Mouse (Mus musculus) Patski (cell line): ENCODE results near the gene Rab3gap2. TPM values are rescaled to one million over a fixed set of nuclear protein-coding genes. Genes with fewer than 3 reads are reported as not detected.

Experiments used
- ATAC-seq: fragments of 100-300 bp; one replicate; pipeline ENCODE4 v1.8.0; 2021
- CTCF ChIA-PET: fragments of 350-600 bp; sonication (Branson Sonifier 250); formaldehyde crosslinking; loops from one replicate; lab custom pipeline; 2022; ENCODE audit warnings: inconsistent platforms; lab: Charles Lee
- POLR2A ChIA-PET: fragments of 350-600 bp; sonication (Branson Sonifier 250); formaldehyde crosslinking; loops from one replicate; lab custom pipeline; 2022; ENCODE audit warnings: antibody characterized with exemption, inconsistent platforms; lab: Charles Lee
- DNase-seq: peaks from one replicate; pipeline ENCODE4 v3.0.0-alpha.2; 2011; ENCODE audit warnings: low read depth, low spot score
- H3K27me3 ChIP-seq: fragments of 371-371 bp; one replicate; pipeline ENCODE4 v1.5.1; 2021
- CTCF ChIP-seq: fragments of 100-300 bp; IDR thresholded peaks from one replicate; pipeline ENCODE4 v1.5.1; 2021
- in situ Hi-C: fragments of 300-500 bp; cut with MboI; formaldehyde crosslinking; loops from 3 replicates; pipeline ENCODE4 v1.11.1; 2018; ENCODE audit warnings: low pct_unique_long_range_greater_than_20kb, mixed read lengths
- polyA plus RNA-seq: library from polyadenylated mRNA; unstranded; gene quantifications from one replicate; pipeline ENCODE4 v1.2.3, GENCODE M21; 2021

Rab3gap2 gene
- 35.2 TPM for polyA plus RNA-seq

GRCm38 (mm10) chr1:185203909-185204661 lies at the start of gene Rab3gap2:
Gene Rab3gap2 (plus strand): TSS chr1:185204117.
- ATAC-seq (peak; percentile 87), DNase-seq (peak; percentile 99)
- in situ Hi-C loops = no loop called here
- CTCF ChIA-PET = interaction anchor here (1.6 to 1.8 kb wide), 2 partner anchors 11 to 380 kb away, joined by 3 to 6 read pairs; no protein-coding TSS in a partner anchor
- H3K27me3 ChIP-seq = no peaks in the 10 kb centered on the region
- TF ChIP-seq CTCF = no peak
- POLR2A ChIA-PET = interaction anchor here (1.4 kb wide), 1 partner anchor 359 kb away, joined by 4 read pairs; no protein-coding TSS in a partner anchor

DNA sequence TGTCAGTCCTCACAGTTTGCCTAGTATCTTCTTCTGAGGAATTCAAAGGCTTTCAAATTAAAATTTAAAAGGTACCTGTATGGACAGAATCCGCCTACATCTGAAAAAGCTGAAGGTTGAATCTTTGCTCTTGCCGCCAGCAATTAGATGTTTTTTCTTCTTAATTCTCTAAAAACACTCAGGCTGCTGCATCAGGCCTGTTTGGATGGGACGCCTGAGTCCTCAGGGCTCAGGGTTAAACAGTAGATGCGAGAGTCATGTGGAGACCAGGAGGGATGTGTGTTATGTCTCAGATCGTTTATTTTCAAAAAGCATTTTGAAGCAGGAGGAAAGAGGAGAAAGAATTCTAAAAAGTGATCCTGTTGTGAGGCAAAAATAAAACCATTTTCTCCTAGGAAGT lies 30.3 kb upstream of the Rab3gap2 start:
- DNase-seq = no peak
- TF ChIP-seq CTCF = no peak
- in situ Hi-C loops = no loop called here
- no peak for ATAC-seq
- ChIA-PET POLR2A (no interaction called here), CTCF (interaction anchor here (0.9 kb wide), 1 partner anchor 15 kb away, joined by 3 read pairs; no protein-coding TSS in a partner anchor)
- H3K27me3 ChIP-seq = no peaks in the 10 kb centered on the region

DNA sequence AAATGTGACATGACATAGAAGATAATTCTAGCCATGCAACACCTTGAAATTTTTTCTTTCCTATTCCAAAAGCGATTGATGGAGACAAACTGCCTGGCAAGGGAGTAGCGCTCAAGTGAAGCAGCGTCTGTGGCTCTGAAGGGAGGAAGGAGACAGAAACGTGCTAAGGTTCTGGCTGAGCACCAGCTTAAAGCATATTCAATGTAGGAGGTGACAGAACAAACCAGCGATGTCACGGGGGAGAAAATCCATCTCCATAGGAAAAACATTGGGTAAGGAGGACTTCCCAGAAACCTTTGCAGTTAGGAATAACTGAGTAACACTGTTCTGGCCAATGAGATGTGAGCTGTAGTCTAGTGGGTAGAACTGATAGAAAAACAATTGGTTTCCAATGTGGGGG lies 26.1 kb upstream of the Rab3gap2 start:
- in situ Hi-C loops = no loop called here
- DNase-seq (no peak), ATAC-seq (no peak)
- no peak for TF ChIP-seq CTCF
- POLR2A ChIA-PET = no interaction called here
- CTCF ChIA-PET = no interaction called here
- no peaks in the 10 kb centered on the region for H3K27me3 ChIP-seq

DNA sequence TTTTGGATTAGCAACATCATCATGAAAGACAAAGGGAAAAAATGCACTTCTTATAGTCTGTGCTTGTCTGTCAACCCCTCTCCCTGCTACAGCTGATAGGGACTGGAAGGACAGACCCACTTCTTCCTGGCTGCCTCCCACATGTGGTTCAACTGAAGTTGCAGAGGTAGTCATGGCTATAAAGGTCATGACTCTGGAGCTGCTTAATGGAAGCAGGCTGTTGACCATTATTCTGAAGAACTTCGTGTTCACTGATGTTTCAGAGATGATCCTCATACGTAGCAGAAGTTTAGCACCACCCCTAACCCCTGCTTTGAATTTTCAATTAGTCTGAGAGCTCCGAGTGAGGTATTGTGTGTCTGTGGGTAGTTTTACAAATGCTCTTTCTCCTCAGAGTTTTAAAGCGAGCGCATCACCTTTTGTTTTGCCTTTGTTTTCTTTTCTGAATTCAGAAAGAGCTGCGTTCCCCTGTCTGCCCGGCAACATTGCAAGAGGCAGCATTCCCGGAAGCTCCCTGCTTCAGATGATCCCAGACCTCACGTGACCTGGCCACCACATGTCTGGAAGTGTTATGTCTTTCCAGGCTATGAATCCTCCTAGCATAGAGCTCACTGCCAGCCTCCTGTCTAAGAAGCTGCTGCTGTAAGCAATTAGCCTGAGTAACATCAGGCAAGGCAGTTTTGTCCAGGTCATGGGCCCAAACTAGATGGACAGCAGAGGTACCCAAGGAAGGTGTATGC lies 20.2 kb upstream of the Rab3gap2 start:
- no peaks in the 10 kb centered on the region for H3K27me3 ChIP-seq
- DNase-seq = no peak
- TF ChIP-seq CTCF = no peak
- CTCF ChIA-PET = interaction anchor here (1.0 to 2.0 kb wide), 2 partner anchors 9 to 10 kb away, joined by 3 to 6 read pairs; no protein-coding TSS in a partner anchor
- no peak for ATAC-seq
- POLR2A ChIA-PET = no interaction called here
- in situ Hi-C loops = no loop called here

DNA sequence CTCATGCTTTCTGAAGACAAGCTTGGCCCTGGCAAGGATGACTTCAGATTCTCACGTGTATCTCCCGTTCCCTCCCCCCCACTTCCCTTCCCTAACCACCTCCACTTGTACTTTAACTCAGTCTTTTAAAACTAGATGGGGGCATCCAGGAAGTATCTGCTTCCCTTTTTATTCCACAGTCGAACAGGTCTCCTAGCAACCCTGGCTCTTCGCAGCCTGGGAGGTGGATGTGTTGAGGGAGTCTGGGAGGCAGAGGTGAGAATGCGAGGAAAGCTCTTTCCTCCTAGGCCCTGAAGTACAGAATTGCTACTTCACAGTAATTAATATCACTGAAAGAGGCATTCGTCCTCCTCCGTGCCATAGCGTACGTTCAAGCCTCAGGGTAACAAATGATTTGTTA lies 18.4 kb upstream of the Rab3gap2 start:
- ATAC-seq = no peak
- POLR2A ChIA-PET = no interaction called here

GRCm38 (mm10) chr1:185187135-185187785 lies 16.7 kb upstream of the Rab3gap2 start:
- ATAC-seq = no peak
- ChIA-PET POLR2A (no interaction called here), CTCF (interaction anchor here (1.2 kb wide), 1 partner anchor 363 kb away, joined by 6 read pairs; no protein-coding TSS in a partner anchor)
- H3K27me3 ChIP-seq = no peaks in the 10 kb centered on the region
- in situ Hi-C loops = no loop called here
- peak; percentile 67 for TF ChIP-seq CTCF
- no peak for DNase-seq

More for the DNA sequence above, 18.4 kb upstream of the Rab3gap2 start:
- DNase-seq = no peak
- in situ Hi-C loops = no loop called here
- no peak for TF ChIP-seq CTCF
- CTCF ChIA-PET = no interaction called here
- H3K27me3 ChIP-seq = no peaks in the 10 kb centered on the region

DNA sequence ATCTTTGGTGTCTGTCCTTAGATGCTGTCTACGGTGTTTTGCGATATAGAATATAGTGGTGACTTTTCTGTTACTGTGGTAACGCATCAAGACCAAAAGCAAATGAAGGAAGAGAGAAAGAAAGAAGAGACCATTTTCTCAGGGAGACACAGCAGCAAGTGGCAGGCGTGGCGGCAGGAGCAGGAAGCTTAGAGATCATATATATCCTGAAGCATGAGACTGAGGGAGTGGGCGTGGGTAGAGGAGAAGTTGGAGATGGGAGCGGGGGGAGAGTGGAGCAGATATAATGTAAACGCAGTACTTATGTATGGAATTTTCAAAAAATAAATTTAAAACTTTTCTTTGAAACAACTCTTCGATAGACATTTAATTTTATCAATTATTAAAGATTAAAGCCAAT lies 14.0 kb upstream of the Rab3gap2 start:
- ChIA-PET CTCF (no interaction called here), POLR2A (no interaction called here)
- TF ChIP-seq CTCF = no peak
- ATAC-seq (no peak), DNase-seq (no peak)
- H3K27me3 ChIP-seq = no peaks in the 10 kb centered on the region
- in situ Hi-C loops = loop anchor here (5.0 kb wide), 2 partner anchors 223 to 338 kb away; no protein-coding TSS in a partner anchor

- POLR2A ChIA-PET = interaction anchor here (0.6 kb wide), 1 partner anchor 188 kb away, joined by 3 read pairs; no protein-coding TSS in a partner anchor
- CTCF ChIA-PET = interaction anchor here (1.3 to 1.5 kb wide), 3 partner anchors 8 to 368 kb away, joined by 3 to 6 read pairs (median 3); no protein-coding TSS in a partner anchor
- no peak for ATAC-seq
- in situ Hi-C loops = loop anchor here (5.0 kb wide), 2 partner anchors 225 to 340 kb away; no protein-coding TSS in a partner anchor
- no peak for DNase-seq
- no peaks in the 10 kb centered on the region for H3K27me3 ChIP-seq
- no peak for TF ChIP-seq CTCF
Measured at GRCm38 (mm10) chr1:185192087-185192486, 11.8 kb upstream of the Rab3gap2 start.

DNA sequence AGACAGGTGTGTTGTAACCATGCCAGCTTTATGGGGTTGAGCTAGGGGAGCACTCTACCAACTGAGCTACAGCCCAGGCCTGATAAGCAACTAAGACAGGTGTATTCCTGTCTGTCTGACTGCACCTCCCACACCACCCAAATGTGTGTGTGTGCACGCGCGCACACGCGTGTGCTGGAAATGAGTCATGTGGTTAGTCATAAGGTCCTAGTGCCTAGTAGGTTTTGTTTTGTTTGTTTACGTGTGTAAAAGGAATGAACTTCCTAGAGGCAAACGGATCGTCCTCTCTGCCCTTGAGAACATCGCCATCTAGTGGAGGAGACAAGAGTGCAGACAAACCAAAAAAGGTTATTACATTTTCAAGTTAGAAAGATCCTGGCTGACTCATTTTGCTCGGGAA lies 10.4 kb upstream of the Rab3gap2 start:
- H3K27me3 ChIP-seq = no peaks in the 10 kb centered on the region
- ATAC-seq (no peak), DNase-seq (no peak)
- peak; percentile 71 for TF ChIP-seq CTCF
- ChIA-PET CTCF (interaction anchor here (0.7 to 3.4 kb wide), 9 partner anchors 9 to 369 kb away, joined by 3 to 15 read pairs (median 3); partner anchors contain the start of gene Rab3gap2), POLR2A (no interaction called here)
- in situ Hi-C loops = loop anchor here (5.0 kb wide), 2 partner anchors 226 to 341 kb away; no protein-coding TSS in a partner anchor

DNA sequence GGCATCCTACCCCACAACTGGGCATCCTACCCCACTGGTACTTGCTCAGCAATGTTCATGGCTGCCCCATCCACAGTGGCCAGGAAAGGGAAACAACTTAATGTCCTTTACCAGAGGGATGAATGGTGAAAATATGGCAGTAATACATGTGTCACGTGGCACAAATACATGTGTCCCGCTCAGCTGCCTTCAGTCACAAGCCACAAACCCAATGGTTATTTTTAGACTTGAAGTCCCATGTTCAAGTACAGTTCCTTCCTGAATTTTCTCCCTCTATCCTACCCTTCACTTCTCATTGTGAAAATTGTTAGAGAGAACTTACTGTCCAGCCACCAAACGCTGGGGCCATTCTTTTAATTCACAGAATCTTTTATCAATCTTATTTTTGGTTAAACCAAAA lies 7.6 kb upstream of the Rab3gap2 start:
- ChIA-PET POLR2A (no interaction called here), CTCF (interaction anchor here (3.4 kb wide), 1 partner anchor 372 kb away, joined by 15 read pairs; no protein-coding TSS in a partner anchor)
- DNase-seq (no peak), ATAC-seq (no peak)
- in situ Hi-C loops = no loop called here
- no peak for TF ChIP-seq CTCF
- no peaks in the 10 kb centered on the region for H3K27me3 ChIP-seq
